21 mouse cellular contexts compared by ENCODE assay signal in genomic region chr10:41555081-41555480, GRCm38 (mm10).
"Had no signal": no experiment of that assay in that cellular context is flagged by ENCODE, and none has a peak within 500 bp of the region (broad histone marks: within the 10 kb centered on the region; RNA-seq: fewer than 3 reads in every experiment).

No protein-coding gene starts in this region.

- H3K4me1 ChIP-seq: midbrain, embryonic 15.5 days had no signal

- H3K9ac ChIP-seq: liver, postnatal 0 days; lung, embryonic 15.5 days; midbrain, embryonic 13.5 days; midbrain, embryonic 15.5 days; neural tube, embryonic 13.5 days; neural tube, embryonic 15.5 days had no signal

- H3K36me3 ChIP-seq: lung, embryonic 15.5 days; midbrain, embryonic 13.5 days; midbrain, embryonic 15.5 days; neural tube, embryonic 13.5 days; neural tube, embryonic 15.5 days had no signal

- H3K4me2 ChIP-seq: lung, embryonic 15.5 days; midbrain, embryonic 11.5 days; midbrain, embryonic 13.5 days; midbrain, embryonic 15.5 days; neural tube, embryonic 13.5 days; neural tube, embryonic 15.5 days had no signal

- H3K27ac ChIP-seq: lung, embryonic 15.5 days; macrophage; midbrain, embryonic 13.5 days; midbrain, embryonic 15.5 days; neural tube, embryonic 13.5 days; neural tube, embryonic 15.5 days had no signal

- ATAC-seq: liver, postnatal 0 days; lung, postnatal 0 days; midbrain, embryonic 13.5 days; midbrain, embryonic 15.5 days had no signal

- H3K4me3 ChIP-seq: lung, embryonic 15.5 days; megakaryocyte, embryonic 14.5 days; midbrain, embryonic 13.5 days; midbrain, embryonic 15.5 days; neural tube, embryonic 13.5 days; neural tube, embryonic 15.5 days had no signal

- H3K9me3 ChIP-seq: lung, embryonic 15.5 days; midbrain, embryonic 15.5 days had no signal

- H3K27me3 ChIP-seq: lung, embryonic 15.5 days; midbrain, embryonic 15.5 days; neural tube, embryonic 13.5 days; neural tube, embryonic 15.5 days had no signal

- DNase-seq: liver, postnatal 0 days; lung, adult 2 months; lung, postnatal 14 days; lung, postnatal 36 days; retina, postnatal 1 day; right cerebral cortex, adult 18-20 months; right cerebral cortex, postnatal 25 days; right cerebral cortex, postnatal 4 days; spleen, adult 18-20 months; thymus, adult 18-20 months; thymus, postnatal 14 days; thymus, postnatal 36 days had no signal
